ENCODE assay signal across 9 mouse cellular contexts in genomic region chr1:92849938-92850574, GRCm38 (mm10). TPM values are rescaled to one million over a fixed set of nuclear protein-coding genes. Genes with fewer than 3 reads are reported as not detected.
DNase-seq lines count a peak whose midpoint lies in the region; ATAC-seq and TF ChIP-seq lines count a peak whose summit lies in the region.
"Had no signal": no experiment of that assay in that cellular context is flagged by ENCODE, and none has a peak within 500 bp of the region (broad histone marks: within the 10 kb centered on the region; RNA-seq: fewer than 3 reads in every experiment).

No protein-coding gene starts in this region.

- H3K9me3 ChIP-seq in forebrain, embryonic 13.5 days (replicated peaks) = no peaks in the 10 kb centered on the region
- no peaks in the 10 kb centered on the region for H3K9me3 ChIP-seq in limb, embryonic 10.5 days (replicated peaks)
- no peaks in the 10 kb centered on the region for H3K9me3 ChIP-seq in neural tube, embryonic 15.5 days (replicated peaks)

- no peak overlapping the region; the same call in 1 of the 2 replicates for H3K27ac ChIP-seq in layer of hippocampus, adult 2 months
- H3K27ac ChIP-seq in forebrain, embryonic 13.5 days = peak overlapping the region; percentile 87
- H3K27ac ChIP-seq in limb, embryonic 10.5 days = peak overlapping the region; percentile 61; the same call in 1 of the 2 replicates
- H3K27ac ChIP-seq in neural tube, embryonic 15.5 days (replicated peaks) = peak overlapping the region; percentile 97

- peak overlapping the region; percentile 17; the same call in 1 of the 2 replicates for H3K4me3 ChIP-seq in layer of hippocampus, adult 2 months
- H3K4me3 ChIP-seq in forebrain, embryonic 13.5 days = peak overlapping the region; percentile 46
- H3K4me3 ChIP-seq in limb, embryonic 10.5 days = no peak overlapping the region
- peak overlapping the region; percentile 64 for H3K4me3 ChIP-seq in neural tube, embryonic 15.5 days (replicated peaks)

- H3K27me3 ChIP-seq in forebrain, embryonic 13.5 days = no peaks in the 10 kb centered on the region
- peaks cover 7% of the 10 kb centered on the region; the same call in 1 of the 2 replicates for H3K27me3 ChIP-seq in limb, embryonic 10.5 days (ENCODE audit: low read depth, poor library complexity, severe bottlenecking)
- H3K27me3 ChIP-seq in neural tube, embryonic 15.5 days (replicated peaks) = no peaks in the 10 kb centered on the region

- WGBS in forebrain, embryonic 13.5 days = 57% methylated on average over 13 of the region's 13 CpGs
- WGBS in limb, embryonic 10.5 days = 64% methylated on average over 13 of the region's 13 CpGs
- 60% methylated on average over 13 of the region's 13 CpGs for WGBS in neural tube, embryonic 15.5 days

- H3K4me2 ChIP-seq in forebrain, embryonic 13.5 days = peak overlapping the region; percentile 65
- peak overlapping the region; percentile 76 for H3K4me2 ChIP-seq in neural tube, embryonic 15.5 days
- H3K4me2 ChIP-seq: liver, embryonic 11.5 days had no signal

- no peak for TF ChIP-seq CTCF in layer of hippocampus, adult 2 months (conservative IDR thresholded peaks at IDR 0.05)

- H3K36me3 ChIP-seq in forebrain, embryonic 13.5 days (ENCODE audit: poor library complexity, severe bottlenecking) = peaks cover 44% of the 10 kb centered on the region
- H3K36me3 ChIP-seq in limb, embryonic 10.5 days = peaks cover 70% of the 10 kb centered on the region
- H3K36me3 ChIP-seq in neural tube, embryonic 15.5 days = peaks cover 27% of the 10 kb centered on the region

- ATAC-seq in forebrain, embryonic 13.5 days = no peak
- ATAC-seq in neural tube, embryonic 15.5 days (ENCODE audit: low FRiP score) = no peak
- no peak; the same call in 1 of the 2 replicates for ATAC-seq in megakaryocyte-erythroid progenitor cell, adult 5-6 weeks (replicated peaks; ENCODE audit: low FRiP score, low TSS enrichment, poor library complexity, severe bottlenecking)

- H3K4me1 ChIP-seq in forebrain, embryonic 13.5 days = peaks cover 62% of the 10 kb centered on the region
- peaks cover 47% of the 10 kb centered on the region for H3K4me1 ChIP-seq in limb, embryonic 10.5 days
- peaks cover 69% of the 10 kb centered on the region for H3K4me1 ChIP-seq in neural tube, embryonic 15.5 days

- H3K9ac ChIP-seq in forebrain, embryonic 13.5 days = peak overlapping the region; percentile 72
- H3K9ac ChIP-seq in neural tube, embryonic 15.5 days (replicated peaks) = peak overlapping the region; percentile 85

- DNase-seq in layer of hippocampus, adult 2 months (ENCODE audit: low spot score in 2 of 2) = no peak
- no peak for DNase-seq in layer of hippocampus, postnatal 10 days (ENCODE audit: low spot score in 2 of 2)
- DNase-seq in limb, embryonic 10.5 days (ENCODE audit: low spot score) = no peak
- no peak for DNase-seq in cerebellum, adult 18-20 months
- DNase-seq in MN1 (ENCODE audit: low spot score) = no peak

RNA-seq across cellular contexts. Expression of gene Gpc1, which starts 18.6 kb away (rescaled TPM):
- 100 to 1,000 TPM; 146 to 154 TPM for total RNA-seq in layer of hippocampus, adult 2 months (2021)
- total RNA-seq in layer of hippocampus, postnatal 10 days (2021) = 100 to 1,000 TPM; 157 to 166 TPM
- 115 and 117 TPM in 2 replicates for polyA plus RNA-seq in forebrain, embryonic 13.5 days (2015; fragmentation: Nextera tagmentation; extraction: Ambion mirVana)
- 82.0 and 87.4 TPM in 2 replicates for polyA plus RNA-seq in limb, embryonic 10.5 days (2016; fragmentation: Nextera tagmentation; extraction: Ambion mirVana)
- 63.1 and 64.6 TPM in 2 replicates for polyA plus RNA-seq in neural tube, embryonic 15.5 days (2015; fragmentation: Nextera tagmentation; extraction: Ambion mirVana)
- 1.2 and 2.9 TPM in 2 replicates for total RNA-seq in megakaryocyte-erythroid progenitor cell, adult 5-6 weeks (2014; fragmentation: Nextera tagmentation)
- total RNA-seq in megakaryocyte-erythroid progenitor cell, adult 5-6 weeks (2017) = 0.65 and 0.80 TPM in 2 replicates

RNA-seq across cellular contexts. Expression of gene Ankmy1, which starts 52.6 kb away (rescaled TPM):
- total RNA-seq in layer of hippocampus, adult 2 months (2021) = under 1 TPM; 0.17 to 0.26 TPM
- under 1 TPM in 1 of 2 experiments, not detected in 1; 0.21 TPM for total RNA-seq in layer of hippocampus, postnatal 10 days (2021)
- 0.71 and 1.4 TPM in 2 replicates for polyA plus RNA-seq in forebrain, embryonic 13.5 days (2015; fragmentation: Nextera tagmentation; extraction: Ambion mirVana)
- 0.29 and 0.36 TPM in 2 replicates for polyA plus RNA-seq in limb, embryonic 10.5 days (2016; fragmentation: Nextera tagmentation; extraction: Ambion mirVana)
- polyA plus RNA-seq in neural tube, embryonic 15.5 days (2015; fragmentation: Nextera tagmentation; extraction: Ambion mirVana) = 0.69 and 1.3 TPM in 2 replicates
- total RNA-seq in megakaryocyte-erythroid progenitor cell, adult 5-6 weeks (2014; fragmentation: Nextera tagmentation) = 1.1 TPM in 1 of 2 replicates, not detected in the other
- 0.42 TPM in 1 of 2 replicates, not detected in the other for total RNA-seq in megakaryocyte-erythroid progenitor cell, adult 5-6 weeks (2017)

RNA-seq across cellular contexts. Expression of gene Dusp28, which starts 56.7 kb away (rescaled TPM):
- total RNA-seq in layer of hippocampus, adult 2 months (2021) = 10 to 100 TPM; 14.6 to 15.7 TPM
- total RNA-seq in layer of hippocampus, postnatal 10 days (2021) = 1 to 10 TPM; 8.3 to 9.6 TPM
- 16.6 and 17.5 TPM in 2 replicates for polyA plus RNA-seq in forebrain, embryonic 13.5 days (2015; fragmentation: Nextera tagmentation; extraction: Ambion mirVana)
- polyA plus RNA-seq in limb, embryonic 10.5 days (2016; fragmentation: Nextera tagmentation; extraction: Ambion mirVana) = 8.8 TPM in 2 replicates
- polyA plus RNA-seq in neural tube, embryonic 15.5 days (2015; fragmentation: Nextera tagmentation; extraction: Ambion mirVana) = 17.2 and 17.9 TPM in 2 replicates
- total RNA-seq in megakaryocyte-erythroid progenitor cell, adult 5-6 weeks (2014; fragmentation: Nextera tagmentation) = 8.8 and 11.6 TPM in 2 replicates
- total RNA-seq in megakaryocyte-erythroid progenitor cell, adult 5-6 weeks (2017) = 2.3 and 3.6 TPM in 2 replicates

Comparison
In these comparisons a context has a peak if more than half of its experiments do, and no peak if none do; other contexts are left out.
1. RNA of gene Gpc1, which starts 18.6 kb away (total RNA-seq): 157 to 166 TPM in layer of hippocampus, postnatal 10 days and 146 to 154 TPM in layer of hippocampus, adult 2 months; 0.65 to 2.9 TPM in megakaryocyte-erythroid progenitor cell, adult 5-6 weeks; every median in the first group is over 10 times any median in the second.